Comparison of ENCODE assay signal across 20 mouse cellular contexts in genomic region chr12:65229041-65229440, GRCm38 (mm10). TPM values are rescaled to one million over a fixed set of nuclear protein-coding genes. Genes with fewer than 3 reads are reported as not detected.
A peak's percentile ranks its signal among the peaks of the same experiment; 100 is the strongest.
DNase-seq lines count a peak whose midpoint lies in the region; ATAC-seq lines count a peak whose summit lies in the region.
"Had no signal": no experiment of that assay in that cellular context is flagged by ENCODE, and none has a peak within 500 bp of the region (broad histone marks: within the 10 kb centered on the region; RNA-seq: fewer than 3 reads in every experiment).

No protein-coding gene starts in this region.

- no peak for DNase-seq in hindbrain, embryonic 11.5 days (ENCODE audit: low spot score)
- DNase-seq in midbrain, embryonic 11.5 days (ENCODE audit: low spot score, missing footprints), result no peak
- peak; percentile 15 for DNase-seq in midbrain, embryonic 14.5 days
- no peak for DNase-seq in embryo, embryonic 10 days (ENCODE audit: low spot score)
- no peak for DNase-seq in left cerebral cortex, adult 9 months (ENCODE audit: low spot score in 2 of 2)
- DNase-seq: adrenal gland, adult 2 months; adrenal gland, postnatal 25 days; cerebellum, adult 8-10 months; cerebellum, postnatal 25 days; gastrocnemius, postnatal 36 days; heart, adult 11 months; heart, postnatal 36 days had no signal

- no peak overlapping the region for H3K9ac ChIP-seq in hindbrain, embryonic 15.5 days
- H3K9ac ChIP-seq in hindbrain, embryonic 11.5 days (ENCODE audit: low read depth, low read length), result no peak overlapping the region
- no peak overlapping the region for H3K9ac ChIP-seq in midbrain, embryonic 13.5 days (replicated peaks)
- no peak overlapping the region for H3K9ac ChIP-seq in midbrain, embryonic 11.5 days (ENCODE audit: low read length)
- H3K9ac ChIP-seq in midbrain, embryonic 14.5 days (replicated peaks; ENCODE audit: low read length), result no peak overlapping the region
- H3K9ac ChIP-seq in midbrain, embryonic 16.5 days (ENCODE audit: low read depth, low read length), result no peak overlapping the region
- H3K9ac ChIP-seq: embryonic facial prominence, embryonic 13.5 days; forebrain, embryonic 12.5 days; heart, embryonic 13.5 days had no signal

- H3K9me3 ChIP-seq in hindbrain, embryonic 15.5 days, result no peaks in the 10 kb centered on the region
- no peaks in the 10 kb centered on the region for H3K9me3 ChIP-seq in hindbrain, embryonic 11.5 days (ENCODE audit: control insufficient read depth, low read length)
- H3K9me3 ChIP-seq in midbrain, embryonic 13.5 days, result peaks cover 5% of the 10 kb centered on the region; the same call in 1 of the 2 replicates
- no peaks in the 10 kb centered on the region for H3K9me3 ChIP-seq in midbrain, embryonic 11.5 days (ENCODE audit: control insufficient read depth, low read length)
- H3K9me3 ChIP-seq in midbrain, embryonic 14.5 days (ENCODE audit: control insufficient read depth, low read length), result no peaks in the 10 kb centered on the region
- H3K9me3 ChIP-seq in midbrain, embryonic 16.5 days (replicated peaks; ENCODE audit: control insufficient read depth, low read length, poor library complexity, severe bottlenecking), result no peaks in the 10 kb centered on the region; the same call in 1 of the 2 replicates
- H3K9me3 ChIP-seq: forebrain, embryonic 12.5 days had no signal

- 0 out of 2 replicates have a peak overlapping the region, but pooled peaks have one; percentile 26 for H3K4me2 ChIP-seq in hindbrain, embryonic 15.5 days
- H3K4me2 ChIP-seq in hindbrain, embryonic 11.5 days (replicated peaks; ENCODE audit: low read depth, low read length), result no peak overlapping the region
- H3K4me2 ChIP-seq in midbrain, embryonic 13.5 days (replicated peaks), result no peak overlapping the region
- no peak overlapping the region for H3K4me2 ChIP-seq in midbrain, embryonic 11.5 days
- 0 out of 2 replicates have a peak overlapping the region, but pooled peaks have one; percentile 7 for H3K4me2 ChIP-seq in midbrain, embryonic 14.5 days (ENCODE audit: low read length)
- H3K4me2 ChIP-seq in midbrain, embryonic 16.5 days (ENCODE audit: low read length), result no peak overlapping the region
- H3K4me2 ChIP-seq: embryonic facial prominence, embryonic 13.5 days; forebrain, embryonic 12.5 days; heart, embryonic 13.5 days had no signal

- no peak for ATAC-seq in hindbrain, embryonic 15.5 days (ENCODE audit: low FRiP score, low read depth)
- ATAC-seq in hindbrain, embryonic 11.5 days (ENCODE audit: low FRiP score), result no peak
- ATAC-seq in midbrain, embryonic 13.5 days, result peak; percentile 72
- ATAC-seq in midbrain, embryonic 11.5 days (ENCODE audit: low FRiP score), result no peak
- peak; percentile 53; the same call in 1 of the 2 replicates for ATAC-seq in midbrain, embryonic 14.5 days (ENCODE audit: low FRiP score, low TSS enrichment)
- ATAC-seq in midbrain, embryonic 16.5 days, result peak; percentile 51

- no peak overlapping the region for H3K27ac ChIP-seq in hindbrain, embryonic 15.5 days (replicated peaks)
- no peak overlapping the region for H3K27ac ChIP-seq in hindbrain, embryonic 11.5 days (ENCODE audit: low read depth, low read length)
- 0 out of 2 replicates have a peak overlapping the region, but pooled peaks have one; percentile 44 for H3K27ac ChIP-seq in midbrain, embryonic 13.5 days
- H3K27ac ChIP-seq in midbrain, embryonic 11.5 days (ENCODE audit: low read depth, low read length), result no peak overlapping the region
- H3K27ac ChIP-seq in midbrain, embryonic 14.5 days (replicated peaks; ENCODE audit: low read depth, low read length), result no peak overlapping the region
- no peak overlapping the region for H3K27ac ChIP-seq in midbrain, embryonic 16.5 days (ENCODE audit: low read length)
- H3K27ac ChIP-seq: embryonic facial prominence, embryonic 13.5 days; forebrain, embryonic 12.5 days; heart, embryonic 13.5 days had no signal

- no peaks in the 10 kb centered on the region for H3K36me3 ChIP-seq in hindbrain, embryonic 15.5 days
- H3K36me3 ChIP-seq in hindbrain, embryonic 11.5 days (ENCODE audit: control insufficient read depth, insufficient read depth, low read length), result no peaks in the 10 kb centered on the region
- no peaks in the 10 kb centered on the region for H3K36me3 ChIP-seq in midbrain, embryonic 13.5 days
- no peaks in the 10 kb centered on the region for H3K36me3 ChIP-seq in midbrain, embryonic 11.5 days (ENCODE audit: control insufficient read depth, insufficient read depth, low read length)
- H3K36me3 ChIP-seq in midbrain, embryonic 14.5 days (ENCODE audit: control insufficient read depth, insufficient read depth, low read length), result no peaks in the 10 kb centered on the region
- no peaks in the 10 kb centered on the region for H3K36me3 ChIP-seq in midbrain, embryonic 16.5 days (ENCODE audit: control insufficient read depth, insufficient read depth, low read length)
- H3K36me3 ChIP-seq: embryonic facial prominence, embryonic 13.5 days; forebrain, embryonic 12.5 days; heart, embryonic 13.5 days had no signal

- no peaks in the 10 kb centered on the region for H3K4me1 ChIP-seq in hindbrain, embryonic 15.5 days (replicated peaks)
- H3K4me1 ChIP-seq in hindbrain, embryonic 11.5 days (replicated peaks; ENCODE audit: control insufficient read depth, insufficient read depth, low read length), result no peaks in the 10 kb centered on the region
- H3K4me1 ChIP-seq in midbrain, embryonic 13.5 days (replicated peaks), result 0 out of 2 replicates have a peak, but pooled peaks cover 3% of the 10 kb centered on the region
- H3K4me1 ChIP-seq in midbrain, embryonic 11.5 days (ENCODE audit: control insufficient read depth, insufficient read depth, low read length), result no peaks in the 10 kb centered on the region
- no peaks in the 10 kb centered on the region for H3K4me1 ChIP-seq in midbrain, embryonic 14.5 days (ENCODE audit: control insufficient read depth, insufficient read depth, low read length)
- H3K4me1 ChIP-seq in midbrain, embryonic 16.5 days (ENCODE audit: control insufficient read depth, insufficient read depth, low read length), result no peaks in the 10 kb centered on the region
- H3K4me1 ChIP-seq: embryonic facial prominence, embryonic 13.5 days; forebrain, embryonic 12.5 days; heart, embryonic 13.5 days had no signal

- H3K4me3 ChIP-seq in hindbrain, embryonic 15.5 days, result no peak overlapping the region
- no peak overlapping the region for H3K4me3 ChIP-seq in hindbrain, embryonic 11.5 days (ENCODE audit: low read depth, low read length)
- no peak overlapping the region for H3K4me3 ChIP-seq in midbrain, embryonic 13.5 days (replicated peaks)
- H3K4me3 ChIP-seq in midbrain, embryonic 11.5 days (ENCODE audit: low read depth, low read length), result no peak overlapping the region
- no peak overlapping the region for H3K4me3 ChIP-seq in midbrain, embryonic 14.5 days (replicated peaks; ENCODE audit: low read depth, low read length)
- no peak overlapping the region for H3K4me3 ChIP-seq in midbrain, embryonic 16.5 days (ENCODE audit: low read depth, low read length)
- H3K4me3 ChIP-seq: embryonic facial prominence, embryonic 13.5 days; forebrain, embryonic 12.5 days; heart, embryonic 13.5 days had no signal

- H3K27me3 ChIP-seq in hindbrain, embryonic 15.5 days, result no peaks in the 10 kb centered on the region
- no peaks in the 10 kb centered on the region for H3K27me3 ChIP-seq in hindbrain, embryonic 11.5 days (ENCODE audit: control insufficient read depth, insufficient read depth, low read length)
- H3K27me3 ChIP-seq in midbrain, embryonic 13.5 days, result no peaks in the 10 kb centered on the region
- no peaks in the 10 kb centered on the region for H3K27me3 ChIP-seq in midbrain, embryonic 11.5 days (ENCODE audit: control insufficient read depth, insufficient read depth, low read length)
- no peaks in the 10 kb centered on the region for H3K27me3 ChIP-seq in midbrain, embryonic 14.5 days (ENCODE audit: control insufficient read depth, insufficient read depth, low read length)
- H3K27me3 ChIP-seq in midbrain, embryonic 16.5 days (ENCODE audit: control insufficient read depth, insufficient read depth, low read depth, low read length), result no peaks in the 10 kb centered on the region
- H3K27me3 ChIP-seq: embryonic facial prominence, embryonic 13.5 days; forebrain, embryonic 12.5 days; heart, embryonic 13.5 days had no signal

RNA-seq across cellular contexts. Expression of gene Wdr20rt, which starts 3.7 kb away (rescaled TPM):
- not detected in 2 replicates for polyA plus RNA-seq in hindbrain, embryonic 15.5 days (2015; fragmentation: Nextera tagmentation; extraction: Ambion mirVana)
- not detected in 2 replicates for polyA plus RNA-seq in hindbrain, embryonic 11.5 days (2014; fragmentation: Nextera tagmentation; extraction: Ambion mirVana)
- not detected in 2 replicates for polyA plus RNA-seq in midbrain, embryonic 13.5 days (2015; fragmentation: Nextera tagmentation; extraction: Ambion mirVana)
- not detected in 2 replicates for polyA plus RNA-seq in midbrain, embryonic 11.5 days (2014; fragmentation: Nextera tagmentation; extraction: Ambion mirVana)
- polyA plus RNA-seq in midbrain, embryonic 14.5 days (2014; fragmentation: Nextera tagmentation; extraction: Ambion mirVana), result not detected in 2 replicates
- polyA plus RNA-seq in midbrain, embryonic 16.5 days (2015; fragmentation: Nextera tagmentation; extraction: Ambion mirVana), result not detected in 2 replicates
- polyA plus RNA-seq: adrenal gland, adult 2 months; cortical plate, adult 2 months; embryonic facial prominence, embryonic 13.5 days; forebrain, embryonic 12.5 days; heart, embryonic 13.5 days; heart, postnatal 0 days had no signal

RNA-seq across cellular contexts. Expression of gene Mis18bp1, which starts 56.6 kb away (rescaled TPM):
- polyA plus RNA-seq in hindbrain, embryonic 15.5 days (2015; fragmentation: Nextera tagmentation; extraction: Ambion mirVana), result 12.0 and 13.2 TPM in 2 replicates
- polyA plus RNA-seq in hindbrain, embryonic 11.5 days (2014; fragmentation: Nextera tagmentation; extraction: Ambion mirVana), result 67.9 and 74.9 TPM in 2 replicates
- polyA plus RNA-seq in midbrain, embryonic 13.5 days (2015; fragmentation: Nextera tagmentation; extraction: Ambion mirVana), result 29.2 and 31.4 TPM in 2 replicates
- 82.2 and 82.8 TPM in 2 replicates for polyA plus RNA-seq in midbrain, embryonic 11.5 days (2014; fragmentation: Nextera tagmentation; extraction: Ambion mirVana)
- polyA plus RNA-seq in midbrain, embryonic 14.5 days (2014; fragmentation: Nextera tagmentation; extraction: Ambion mirVana), result 7.3 and 16.6 TPM in 2 replicates
- 5.5 and 8.8 TPM in 2 replicates for polyA plus RNA-seq in midbrain, embryonic 16.5 days (2015; fragmentation: Nextera tagmentation; extraction: Ambion mirVana)

Comparison
In these comparisons a context has a peak if more than half of its experiments do, and no peak if none do; other contexts are left out.
1. ATAC-seq: peak in midbrain, embryonic 13.5 days (single experiment), midbrain, embryonic 14.5 days (single experiment) and midbrain, embryonic 16.5 days (single experiment); none in hindbrain, embryonic 15.5 days (single experiment), hindbrain, embryonic 11.5 days (single experiment) and midbrain, embryonic 11.5 days (single experiment).
2. H3K4me2 ChIP-seq: peak in hindbrain, embryonic 15.5 days (single experiment) and midbrain, embryonic 14.5 days (single experiment); none in hindbrain, embryonic 11.5 days (single experiment), midbrain, embryonic 13.5 days (single experiment), midbrain, embryonic 11.5 days (single experiment) and midbrain, embryonic 16.5 days (single experiment).